Mouse (Mus musculus): ENCODE data around the gene Vps37b.

DNA sequence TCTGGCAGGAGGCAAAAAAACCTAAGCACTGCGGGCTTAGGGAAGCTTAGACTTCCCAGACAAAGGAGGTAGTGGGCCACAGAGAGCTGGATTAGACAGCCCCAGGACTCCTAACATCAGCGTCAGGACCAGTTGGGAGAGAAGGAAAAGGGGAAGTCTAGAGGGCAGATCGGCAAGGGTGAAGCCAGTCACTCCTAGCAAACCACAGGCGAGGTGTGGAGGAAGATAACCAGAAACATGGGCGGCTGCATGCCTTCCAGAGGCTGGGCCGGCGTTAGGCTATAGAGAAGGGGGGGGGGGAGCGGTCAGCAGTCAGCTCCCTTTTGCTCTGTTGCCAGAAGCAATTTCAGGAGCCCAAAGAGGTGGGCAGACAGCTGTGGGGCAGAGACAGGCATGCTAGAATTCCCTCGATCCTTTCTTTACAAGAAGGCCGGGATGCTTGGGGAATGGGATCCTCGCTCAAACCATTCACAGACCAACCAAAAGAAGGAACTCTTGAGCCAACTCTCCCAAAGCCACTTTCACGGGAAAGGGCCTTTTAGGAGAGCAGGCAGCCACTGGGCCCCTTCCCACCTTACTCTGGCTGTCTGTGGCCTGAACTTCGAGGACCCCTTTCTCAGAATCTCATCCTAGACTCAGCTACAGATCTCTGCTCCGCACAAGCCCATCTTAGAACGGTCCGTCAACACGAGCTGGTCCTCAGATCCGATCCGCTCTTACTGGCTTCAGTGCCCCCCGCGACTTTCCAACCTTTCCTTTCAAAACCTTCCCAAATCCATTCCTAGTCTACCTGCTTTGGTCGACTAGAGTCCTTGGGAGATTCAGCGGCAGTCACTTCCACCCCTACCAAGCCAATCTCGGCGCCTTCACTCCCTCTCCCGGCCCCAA, 758 bp downstream of the Vps37b start:
- TF ChIP-seq CTCF (conservative IDR thresholded peaks at IDR 0.05; ENCODE audit: low read length): no peak
- no peak for TF ChIP-seq POU5F1 (IDR thresholded peaks at IDR 0.05; ENCODE audit: borderline replicate concordance, low read length)
- TF ChIP-seq NANOG (IDR thresholded peaks at IDR 0.05; ENCODE audit: borderline replicate concordance, low read length): no peak
